Mouse (Mus musculus): ENCODE results near the gene Zfp853.

Zfp853 gene

DNA sequence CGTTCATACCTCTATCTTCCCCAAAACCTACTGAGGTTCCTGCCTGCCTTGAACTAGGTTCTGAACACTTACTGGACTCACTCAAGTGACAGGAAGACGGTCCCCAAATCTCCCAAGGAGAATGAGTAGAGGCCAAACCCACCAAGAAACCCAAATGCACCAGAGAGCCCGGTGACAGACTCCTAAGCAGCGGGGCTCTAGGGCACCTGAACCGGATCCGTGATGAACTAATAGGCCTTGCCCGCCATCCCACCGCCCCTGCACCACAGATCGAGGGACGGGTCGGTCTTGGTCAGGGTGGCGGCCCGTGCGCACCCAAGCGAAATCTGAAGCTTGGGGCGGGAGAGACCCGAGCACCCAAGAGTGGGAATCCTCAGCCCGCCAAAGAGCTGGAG is 40.6 kb downstream of the Zfp853 start:
- DNase-seq (ENCODE audit: low spot score): no peak

DNA sequence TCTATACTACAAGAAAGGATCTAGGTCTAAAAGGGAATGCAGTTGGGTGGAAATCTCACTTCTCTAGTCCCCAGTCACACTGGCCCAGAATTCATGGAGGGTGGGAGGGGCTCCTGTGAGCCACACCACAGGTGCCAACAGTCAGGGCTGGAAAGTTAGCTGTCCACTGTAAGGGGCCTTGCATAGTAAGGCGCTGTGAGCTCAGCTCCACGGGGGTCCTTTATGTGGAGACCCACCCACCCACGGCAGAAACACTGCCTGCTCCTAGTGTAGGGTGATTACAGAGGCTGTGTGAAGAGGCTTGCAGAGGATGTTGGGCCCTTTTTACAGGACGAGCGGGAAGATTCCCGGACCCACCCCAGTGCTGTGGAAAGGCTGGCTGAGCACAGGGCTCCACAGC is 41.4 kb downstream of the Zfp853 start:
- no peak for DNase-seq (ENCODE audit: low spot score)

- no peak for DNase-seq (ENCODE audit: low spot score)
Measured at GRCm38 (mm10) chr5:143244926-143245325, 48.5 kb downstream of the Zfp853 start.

All from ovary, postnatal 10 days (tissue).